Mouse (Mus musculus) right cerebral cortex, adult 18-20 months (tissue): Measurements from ENCODE around the gene Cdk5r1.
"Not testable (repeated sequence)": the region's sequence is repeated elsewhere in the genome, so short reads cannot be mapped to it uniquely, and the experiment has no call there.

Experiments
- DNase-seq: peaks from one replicate; pipeline ENCODE4 v3.0.0; 2022; ENCODE audit warnings: mixed read lengths

Gene Cdk5r1

DNA sequence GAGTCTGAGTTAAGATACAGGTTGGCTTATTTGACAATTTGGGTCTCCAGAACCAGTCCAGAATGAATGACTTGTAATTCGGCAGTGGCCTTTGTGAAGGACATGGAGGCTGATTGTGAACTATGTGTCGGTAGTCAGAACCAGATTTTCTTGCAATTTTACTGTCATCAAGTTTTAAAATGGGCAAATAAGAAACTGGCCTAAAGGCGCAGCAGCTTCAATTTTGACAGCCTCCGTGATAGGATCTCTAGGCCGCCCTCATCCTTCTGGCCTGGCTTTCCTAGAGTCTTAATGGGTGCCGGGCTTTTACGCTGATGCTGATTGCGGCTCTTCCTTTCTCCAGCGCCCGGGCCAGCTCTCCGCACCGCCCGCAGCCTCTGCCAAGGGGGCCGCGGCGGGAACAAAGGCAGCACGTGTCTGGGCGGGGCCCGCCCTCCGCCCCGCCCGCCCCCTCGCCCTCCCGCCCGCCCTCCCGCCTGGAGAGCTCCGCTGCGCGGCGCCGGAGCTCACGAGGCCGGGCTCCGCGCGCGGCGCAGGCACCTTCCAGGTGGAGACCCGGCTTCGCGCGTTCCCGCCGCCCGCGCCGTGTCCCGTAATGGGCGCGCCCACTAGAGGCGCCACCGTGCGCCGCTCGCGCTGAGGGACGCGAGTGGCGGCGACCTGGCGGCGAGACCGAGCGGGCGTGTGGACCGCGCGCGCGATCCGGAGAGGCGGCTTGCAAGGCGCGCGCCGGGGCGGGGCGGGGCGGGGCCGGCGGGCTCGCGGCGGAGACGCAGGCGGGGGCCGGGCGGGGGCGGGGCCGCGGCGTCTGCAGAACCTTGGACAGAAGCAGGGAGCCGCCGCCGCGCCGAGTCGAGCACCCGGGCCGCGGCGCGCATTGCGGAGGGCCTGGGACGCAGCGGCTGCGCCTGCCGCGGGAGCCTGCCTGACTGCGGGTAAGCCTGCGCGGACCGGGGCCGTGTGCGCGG is at the start of gene Cdk5r1:
Cdk5r1 (plus strand) TSS at position 802 of the 968 bp plus-strand sequence.
- peak; percentile 94 for DNase-seq

DNA sequence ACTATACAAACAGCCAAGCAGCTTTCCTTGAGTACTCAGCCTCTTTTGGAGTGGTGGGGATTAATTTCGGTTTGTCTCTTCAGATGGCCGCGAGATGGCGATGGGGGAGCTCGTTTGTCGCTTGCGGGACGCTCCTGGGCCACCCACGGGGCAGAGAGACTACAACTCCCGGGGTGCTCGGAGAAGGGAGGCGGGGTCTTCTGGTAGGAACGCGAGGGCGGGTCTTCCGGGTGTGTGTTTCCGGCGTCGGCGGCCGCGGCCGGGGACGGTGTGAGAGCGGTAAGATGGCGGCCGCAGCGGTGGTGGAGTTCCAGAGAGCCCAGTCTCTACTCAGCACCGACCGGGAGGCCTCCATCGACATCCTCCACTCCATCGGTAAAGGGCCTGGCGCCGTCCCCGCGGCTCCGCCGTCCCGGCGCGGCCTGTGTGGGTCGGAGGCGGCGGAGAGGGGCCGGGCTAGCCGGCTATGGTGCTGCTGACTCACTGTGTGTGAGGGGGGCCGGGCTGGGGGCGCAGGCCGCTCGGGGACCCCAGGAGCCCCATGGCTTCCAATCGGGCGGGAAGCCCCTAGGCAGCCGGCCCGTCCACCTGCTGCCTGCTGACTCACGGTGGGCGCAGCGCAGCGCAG is 48.3 kb upstream of the Cdk5r1 start, which contains the start of gene Psmd11:
Psmd11 (plus strand) TSS at position 235 of the 628 bp plus-strand sequence.
- peak; percentile 98 for DNase-seq

DNA sequence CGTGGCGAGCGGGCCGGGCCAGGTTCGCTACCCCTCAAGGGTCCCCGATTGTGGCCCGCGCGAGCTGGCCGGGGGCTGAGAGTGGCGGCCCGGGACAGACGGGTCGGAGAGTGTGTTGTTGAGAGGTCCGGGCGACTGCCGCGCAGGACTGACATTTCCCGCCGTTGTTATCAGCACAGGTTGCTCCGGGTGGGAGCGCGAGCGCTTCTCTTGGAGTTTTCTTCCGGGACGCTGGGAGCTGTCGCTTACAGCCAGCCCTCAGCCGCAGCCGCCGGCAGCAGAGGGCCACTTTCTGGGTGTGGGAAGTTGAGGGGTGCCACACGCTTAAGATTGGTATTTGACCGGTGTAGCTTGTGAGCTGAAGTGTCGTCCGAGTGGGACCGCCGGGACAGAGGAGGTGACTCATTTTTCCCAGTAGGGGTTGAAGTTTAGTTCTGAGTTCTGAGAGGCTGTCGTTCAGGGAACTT is 47.8 kb upstream of the Cdk5r1 start:
- peak; percentile 38 for DNase-seq

DNA sequence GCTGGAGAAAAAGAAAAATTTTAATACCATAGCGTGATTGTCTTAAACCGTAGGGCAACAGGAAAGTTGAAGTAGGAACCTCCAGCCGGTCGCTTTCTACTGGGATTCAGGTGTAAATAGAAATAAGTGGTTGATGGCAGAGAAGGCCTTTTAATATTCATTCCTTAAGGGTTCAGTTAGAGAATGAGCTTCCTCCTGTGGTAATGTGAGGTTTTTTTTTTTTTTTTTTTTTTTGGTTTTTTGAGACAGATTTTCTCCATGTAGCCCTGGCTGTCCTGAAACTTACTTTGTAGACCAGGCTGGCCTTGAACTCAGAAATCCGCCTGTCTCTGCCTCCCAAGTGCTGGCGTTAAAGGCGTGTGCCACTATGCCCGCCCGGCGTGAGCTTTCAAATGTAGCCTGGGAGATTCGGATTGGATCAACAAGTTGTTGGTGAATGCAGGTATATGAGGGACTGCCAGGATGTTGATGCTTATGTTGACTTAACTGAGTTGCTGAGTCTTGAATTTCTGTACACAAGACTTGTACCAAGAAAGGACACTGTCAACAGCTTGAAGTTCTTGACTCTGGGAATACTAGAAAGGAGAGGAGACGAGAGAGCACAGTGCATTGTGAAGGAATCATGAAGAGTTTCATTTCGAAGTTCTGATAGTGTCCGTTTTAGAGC is 47.2 kb upstream of the Cdk5r1 start:
- no peak for DNase-seq

DNA sequence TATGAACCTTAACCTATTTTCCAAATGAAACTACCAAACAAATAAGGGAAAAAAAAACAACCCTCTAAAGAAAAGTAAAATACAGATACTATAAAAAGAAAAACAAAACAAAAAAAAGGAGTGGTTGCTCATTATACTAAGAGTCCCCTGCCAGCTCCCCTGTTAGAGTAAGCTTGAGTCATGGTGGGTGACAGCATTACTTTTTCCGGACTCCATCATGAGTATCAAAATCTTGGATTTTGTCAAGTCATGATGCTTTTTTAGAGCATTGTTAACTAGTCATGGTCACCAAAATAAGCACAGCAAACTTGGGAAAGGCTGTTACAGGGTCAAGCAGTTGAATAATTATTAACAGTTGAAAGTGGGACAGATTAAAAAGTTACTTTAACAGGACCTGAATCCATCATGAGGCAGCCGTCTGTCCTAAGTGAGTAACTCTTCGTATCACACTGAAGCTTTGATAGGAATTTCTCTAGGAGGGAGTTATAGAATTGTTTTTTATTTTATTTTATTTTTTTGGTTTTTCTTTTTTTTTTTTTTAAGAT is 46.4 kb upstream of the Cdk5r1 start:
- no peak for DNase-seq

DNA sequence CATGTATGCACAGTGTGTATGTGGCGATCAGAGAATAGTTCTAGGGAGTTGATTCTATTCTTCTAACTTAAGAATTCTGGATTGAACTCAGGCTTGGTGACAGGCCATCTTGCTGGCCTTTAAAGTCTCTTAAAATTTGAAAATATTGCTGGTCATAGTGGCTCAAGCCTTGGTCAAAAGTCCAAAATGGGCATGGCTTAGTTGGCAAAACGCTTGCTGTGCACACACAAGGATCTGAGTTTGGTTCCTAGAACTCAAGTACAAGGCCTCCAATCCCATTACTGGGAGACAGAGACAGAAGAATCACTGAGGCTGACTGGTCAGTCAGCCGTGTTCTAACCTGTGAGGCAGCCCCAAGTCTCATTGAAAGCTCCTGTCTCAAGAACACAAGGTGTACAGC is 29.9 kb upstream of the Cdk5r1 start:
- DNase-seq, result no peak

DNA sequence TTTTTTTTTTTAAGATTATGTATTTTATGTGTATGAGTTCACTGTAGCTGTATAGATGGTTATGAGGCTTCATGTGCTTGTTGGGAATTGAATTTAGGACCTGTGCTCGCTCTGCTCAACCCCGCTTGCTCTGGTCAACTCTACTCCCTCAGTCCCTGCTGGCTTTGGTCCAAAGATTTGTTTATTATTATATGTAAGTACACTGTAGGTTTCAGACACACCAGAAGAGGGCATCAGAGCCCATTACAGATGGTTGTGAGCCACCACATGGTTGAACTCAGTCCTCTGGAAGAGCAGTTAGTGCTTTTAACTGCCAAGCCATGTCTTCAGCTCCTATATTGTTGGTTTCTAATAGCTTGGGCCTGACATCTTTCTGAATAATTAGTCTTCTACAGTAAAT is 27.0 kb upstream of the Cdk5r1 start:
- DNase-seq, result no peak

DNA sequence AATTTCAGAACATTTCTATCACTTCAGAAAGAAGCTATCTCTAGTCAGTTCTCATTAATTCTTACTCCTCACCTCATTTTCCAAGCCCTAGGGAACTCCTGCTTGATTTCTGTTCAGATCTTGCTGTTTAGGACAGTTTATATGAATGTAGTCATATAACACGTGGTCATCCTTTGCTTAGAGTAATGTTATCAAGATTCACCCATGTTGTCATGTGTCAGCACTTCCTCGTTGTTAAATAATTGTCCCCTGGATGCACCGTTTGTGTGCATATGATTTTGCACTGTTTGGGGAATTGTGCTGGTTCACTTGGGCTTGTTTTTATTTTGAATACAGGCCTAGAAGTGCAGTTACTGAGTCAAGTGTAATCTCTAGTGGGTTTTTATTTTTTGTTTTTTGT is 24.6 kb upstream of the Cdk5r1 start:
- DNase-seq, result no peak

DNA sequence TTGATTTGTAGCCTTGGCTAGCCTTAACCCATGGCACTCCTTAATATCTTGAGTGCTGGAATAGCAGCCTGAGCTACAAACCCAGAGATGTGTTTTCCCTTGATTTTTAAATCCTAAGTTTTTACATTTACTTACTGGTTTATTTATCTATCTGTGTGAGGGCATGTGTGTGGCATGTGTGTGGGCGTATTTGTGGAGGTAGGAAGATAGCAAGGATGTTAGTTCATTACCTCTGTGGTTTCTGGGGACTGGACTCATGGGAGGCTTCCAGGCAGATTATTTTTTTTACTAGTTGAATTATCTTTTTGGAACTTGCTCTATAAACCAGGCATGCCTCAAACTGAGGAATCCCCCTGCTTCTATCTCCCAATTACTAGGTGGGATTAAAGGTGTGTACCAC is 23.6 kb upstream of the Cdk5r1 start:
- no peak for DNase-seq

DNA sequence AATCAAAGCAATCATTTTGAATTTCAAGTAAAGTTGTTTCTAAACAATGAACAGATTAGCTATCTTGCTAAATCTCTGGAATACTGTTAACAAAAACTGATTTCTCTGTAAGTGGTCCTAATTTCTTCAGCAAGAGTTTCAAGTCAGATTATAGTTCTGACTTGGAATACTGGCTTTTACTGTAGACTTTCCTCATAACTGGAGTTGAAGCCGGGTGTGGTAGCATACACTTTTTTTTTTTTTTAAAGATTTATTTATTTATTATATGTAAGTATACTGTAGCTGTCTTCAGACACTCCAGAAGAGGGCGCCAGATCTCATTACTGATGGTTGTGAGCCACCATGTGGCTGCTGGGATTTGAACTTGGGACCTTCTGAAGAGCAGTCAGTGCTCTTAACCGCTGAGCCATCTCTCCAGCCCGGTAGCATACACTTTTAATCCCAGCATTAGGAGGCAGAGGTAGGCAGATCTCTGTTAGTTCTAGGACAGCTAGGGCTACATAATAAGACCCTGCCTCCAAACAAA is 13.2 kb upstream of the Cdk5r1 start:
- DNase-seq, result not testable (repeated sequence)

DNA sequence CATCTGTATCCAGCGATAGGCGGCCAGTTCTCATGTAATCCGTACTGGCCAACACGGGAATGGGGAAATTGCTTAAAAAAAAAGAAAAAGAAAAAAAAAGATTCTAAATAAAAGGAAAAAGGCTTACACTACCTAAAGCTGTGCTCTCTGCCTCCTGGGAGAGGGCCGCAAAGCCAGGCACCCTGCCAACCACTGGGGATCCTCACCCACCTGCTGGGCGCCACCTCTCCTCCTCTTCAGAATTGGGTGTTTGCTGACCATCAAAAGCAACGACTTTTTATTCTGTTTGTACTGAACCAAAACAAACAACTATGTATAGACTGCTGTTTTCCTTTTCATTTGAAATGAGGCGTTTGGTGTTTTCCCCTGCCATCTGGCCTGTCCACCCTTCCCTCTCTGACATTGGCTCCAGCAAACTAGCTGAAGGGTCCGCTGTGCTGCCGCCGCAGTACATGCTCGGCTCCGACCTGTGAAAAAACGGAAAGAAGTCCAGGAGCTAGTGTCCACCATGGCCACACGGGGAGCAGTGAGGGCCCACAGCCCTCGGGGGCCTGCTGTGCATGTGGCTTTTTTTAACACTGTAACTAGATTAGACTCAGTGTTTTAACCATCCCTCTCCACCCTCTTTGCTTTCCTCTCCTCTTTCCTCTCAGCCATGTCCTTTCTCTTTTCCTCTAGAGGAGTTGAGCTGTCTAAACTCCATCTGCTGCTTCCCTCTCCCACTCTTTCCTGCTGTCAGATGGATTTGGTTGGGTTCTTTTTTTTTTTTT is 4.8 kb upstream of the Cdk5r1 start:
- peak; percentile 34 for DNase-seq

DNA sequence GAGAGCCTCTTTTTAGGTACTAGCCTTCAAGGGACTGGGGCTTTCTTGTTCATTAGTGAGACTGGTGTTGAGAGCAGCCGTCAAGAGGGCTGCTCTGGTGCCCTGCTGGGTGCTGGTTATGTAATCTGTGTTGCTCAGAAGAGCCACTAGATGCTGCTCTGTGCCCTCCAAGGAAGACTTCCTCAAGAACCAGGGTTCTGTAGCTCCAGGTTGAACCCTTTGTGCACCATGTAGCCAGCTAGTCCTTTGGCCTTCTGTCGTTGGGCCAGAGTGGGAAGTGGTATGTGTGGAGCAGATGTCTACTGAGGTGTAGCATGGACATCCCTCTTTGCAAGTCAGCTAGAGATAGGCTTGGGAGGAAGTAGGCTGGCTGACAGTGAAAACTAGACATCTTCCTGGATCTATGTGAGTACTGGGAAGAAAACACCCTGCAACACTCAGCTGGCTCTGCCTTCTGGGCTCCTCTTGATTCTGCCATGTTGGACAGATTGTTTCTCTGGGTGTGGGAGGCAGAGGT is 2.6 kb upstream of the Cdk5r1 start:
- peak; percentile 65 for DNase-seq

DNA sequence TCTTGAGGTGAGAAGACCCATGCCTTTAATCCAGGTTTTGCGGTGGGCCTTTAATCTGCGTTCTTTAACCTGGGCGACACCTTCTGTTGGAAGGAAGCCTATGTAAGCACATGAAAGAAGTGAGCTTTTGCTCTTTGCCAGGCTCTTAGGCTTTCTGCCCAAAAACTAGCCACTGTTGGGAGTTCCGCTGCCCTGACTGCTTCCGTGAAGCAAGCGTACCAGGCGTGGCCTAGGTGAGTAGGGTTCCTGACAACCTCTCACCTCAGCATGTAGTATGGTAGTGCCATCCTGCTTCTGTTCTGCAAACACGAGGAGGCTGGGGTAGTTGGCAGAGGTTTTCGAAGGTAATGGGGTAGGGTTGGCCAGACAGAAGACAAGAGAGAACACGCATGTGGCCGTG is 2.0 kb upstream of the Cdk5r1 start:
- no peak for DNase-seq

DNA sequence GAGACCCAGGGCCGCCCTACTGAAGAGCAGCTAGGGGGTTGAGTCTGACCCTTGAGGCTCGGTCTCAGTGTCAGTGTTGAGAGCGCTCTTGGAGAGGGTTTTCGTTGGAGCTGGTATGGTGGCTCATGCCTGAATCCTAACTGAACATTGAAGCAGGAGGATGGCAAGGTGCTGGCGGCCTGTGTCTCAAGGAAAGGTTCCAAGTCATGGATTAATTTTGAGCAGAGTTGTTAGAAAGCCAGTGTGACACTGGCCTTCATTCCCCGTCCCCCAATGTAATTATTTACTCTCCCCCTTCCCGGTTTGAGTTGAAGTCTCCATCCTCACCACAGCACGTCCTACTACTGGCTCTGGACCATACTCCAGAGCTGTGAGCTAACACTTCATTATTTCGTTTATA is 1.3 kb upstream of the Cdk5r1 start:
- DNase-seq, result no peak

DNA sequence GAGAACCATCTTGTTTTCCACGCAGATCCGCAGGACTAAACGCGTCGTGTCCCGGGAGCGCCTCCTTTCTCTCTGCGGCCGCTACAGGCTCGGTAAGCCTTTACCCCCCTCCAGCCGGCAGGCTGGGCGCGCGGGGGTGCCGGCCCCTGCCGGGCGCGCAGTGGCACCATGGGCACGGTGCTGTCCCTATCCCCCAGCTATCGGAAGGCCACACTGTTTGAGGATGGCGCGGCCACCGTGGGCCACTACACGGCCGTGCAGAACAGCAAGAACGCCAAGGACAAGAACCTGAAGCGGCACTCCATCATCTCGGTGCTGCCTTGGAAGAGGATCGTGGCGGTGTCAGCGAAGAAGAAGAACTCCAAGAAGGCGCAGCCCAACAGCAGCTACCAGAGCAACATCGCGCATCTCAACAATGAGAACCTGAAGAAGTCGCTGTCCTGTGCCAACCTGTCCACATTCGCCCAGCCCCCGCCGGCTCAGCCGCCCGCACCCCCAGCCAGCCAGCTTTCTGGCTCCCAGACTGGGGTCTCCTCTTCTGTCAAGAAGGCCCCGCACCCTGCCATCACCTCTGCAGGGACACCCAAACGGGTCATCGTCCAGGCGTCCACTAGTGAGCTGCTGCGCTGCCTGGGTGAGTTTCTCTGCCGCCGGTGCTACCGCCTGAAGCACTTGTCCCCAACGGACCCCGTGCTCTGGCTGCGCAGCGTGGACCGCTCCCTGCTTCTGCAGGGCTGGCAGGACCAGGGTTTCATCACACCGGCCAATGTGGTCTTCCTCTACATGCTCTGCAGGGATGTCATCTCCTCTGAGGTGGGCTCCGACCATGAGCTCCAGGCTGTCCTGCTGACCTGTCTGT is 747 bp downstream of the Cdk5r1 start:
- peak; percentile 40 for DNase-seq

DNA sequence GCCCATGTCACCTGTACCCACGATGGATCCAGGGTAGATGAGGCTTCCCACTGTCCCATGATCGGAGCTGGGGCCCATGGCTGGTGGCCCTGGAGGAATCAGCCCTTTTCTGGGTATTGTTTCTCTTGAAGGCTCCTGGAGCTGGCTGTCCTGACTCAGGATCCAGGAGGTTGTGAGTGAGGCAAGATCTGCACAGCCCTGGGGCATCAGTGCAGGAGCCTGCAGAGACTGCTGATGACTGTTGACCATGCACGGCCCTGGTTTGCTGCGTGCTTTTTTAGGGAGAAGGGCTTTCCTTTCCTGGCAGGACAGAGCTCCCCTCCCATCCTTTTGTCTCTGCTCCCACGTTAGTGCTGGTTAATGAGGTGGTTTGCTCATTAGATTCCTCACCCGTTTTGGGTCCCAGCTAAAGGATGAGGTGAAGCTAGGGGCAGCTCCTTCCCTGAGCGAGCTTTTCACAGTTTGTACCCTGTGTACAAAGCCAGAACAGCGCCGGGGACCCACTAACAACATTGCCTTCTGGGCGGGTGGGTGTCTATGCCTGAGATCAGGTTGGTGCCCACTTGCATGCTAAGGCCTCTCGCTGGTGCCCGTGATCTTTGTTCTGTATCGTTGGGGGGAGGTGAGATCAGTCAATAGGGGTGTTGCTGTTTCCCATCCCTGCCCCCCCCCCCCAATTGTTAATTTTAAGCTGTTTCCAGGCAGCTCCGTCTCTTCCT is 2.0 kb downstream of the Cdk5r1 start:
- peak; percentile 20 for DNase-seq

DNA sequence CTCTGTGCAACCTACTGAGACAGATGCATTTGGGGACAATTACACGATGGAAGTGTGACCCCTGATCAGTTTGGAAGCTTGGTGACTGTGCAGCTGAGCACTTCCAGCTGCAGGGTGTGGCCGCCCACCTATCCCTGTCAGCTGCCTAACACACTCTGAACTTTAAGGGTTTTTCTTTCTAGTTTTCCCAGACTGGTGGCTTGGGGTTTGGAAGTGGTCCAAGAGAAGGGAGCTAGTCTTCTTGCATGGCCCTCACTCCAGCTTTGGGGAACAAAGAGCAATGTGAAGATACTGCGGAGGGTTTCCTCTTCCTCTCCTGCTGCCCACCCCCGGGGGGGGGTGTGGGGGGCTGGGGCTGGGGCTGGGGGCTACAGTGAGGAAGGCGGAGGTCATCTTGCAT is 2.6 kb downstream of the Cdk5r1 start:
- DNase-seq, result peak; percentile 31

DNA sequence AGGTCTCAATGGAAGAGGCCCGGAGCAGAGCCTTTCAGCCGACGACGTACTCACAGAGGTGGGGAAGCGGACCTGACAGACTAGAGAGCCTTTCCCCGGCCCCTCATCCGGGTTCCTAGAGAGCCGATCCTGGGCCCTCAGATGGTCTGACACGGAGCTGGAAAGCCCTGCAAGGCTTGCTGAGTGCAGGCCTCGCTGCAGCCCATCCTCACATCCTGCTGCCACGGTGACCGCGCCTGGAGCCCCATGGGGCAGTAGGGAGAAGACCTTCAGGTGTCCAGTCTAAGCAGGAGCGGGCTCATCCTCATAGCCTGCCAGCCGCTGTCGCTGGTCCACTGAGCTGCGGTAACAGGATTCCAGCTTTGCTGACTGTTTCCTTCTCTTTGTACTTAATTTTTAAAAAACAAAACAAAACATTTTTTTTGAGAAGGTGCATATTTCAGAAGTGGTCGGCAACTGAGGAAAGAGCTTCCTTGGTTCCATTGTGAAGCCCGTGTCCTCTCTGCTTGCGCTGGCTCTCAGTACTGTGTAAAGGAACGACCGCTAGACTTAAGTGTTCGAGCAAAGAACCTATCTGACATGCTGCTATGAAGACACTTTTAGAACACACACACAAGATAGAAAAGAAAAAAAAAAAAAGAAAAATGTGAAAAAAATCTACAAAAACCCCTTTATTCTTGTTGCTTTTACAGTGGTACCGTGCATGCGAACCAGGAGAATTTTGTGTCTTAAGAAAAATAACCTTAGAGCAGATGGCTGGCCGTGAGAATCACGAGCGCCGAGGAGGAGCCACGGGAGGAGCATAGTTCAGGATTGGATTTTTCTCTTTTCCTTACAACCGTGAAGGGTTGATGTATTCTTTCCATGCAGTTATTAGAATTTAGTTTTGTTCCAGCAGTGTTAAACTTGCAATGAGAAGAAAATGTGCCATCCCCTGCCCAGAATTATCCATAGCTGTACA is 3.4 kb downstream of the Cdk5r1 start:
- peak; percentile 20 for DNase-seq
